Mouse (Mus musculus): ENCODE data around the gene Mchr1. TPM values are rescaled to one million over a fixed set of nuclear protein-coding genes. Genes with fewer than 3 reads are reported as not detected.

Gene Mchr1
- total and polyA plus RNA-seq, 3 experiments: not detected

- H3K27ac ChIP-seq (ENCODE audit: insufficient read depth, low read depth): no peak overlapping the region
- H3K36me3 ChIP-seq (replicated peaks in 1 of 2; ENCODE audit: control insufficient read depth in 1 of 2, insufficient read depth in 1 of 2, low read length in 1 of 2): no peaks in the 10 kb centered on the region
- TF ChIP-seq ZNF384 (IDR thresholded peaks at IDR 0.05; ENCODE audit: low read depth, low read length): no peak
- TF ChIP-seq CTCF (conservative IDR thresholded peaks at IDR 0.05 in 1 of 2, IDR thresholded peaks at IDR 0.05 in 1 of 2; ENCODE audit: low read depth in 2 of 2, low read length in 2 of 2): peak in 1 of 2 experiments; percentile 63; a peak in 2 of 4 replicates
- peak; percentile 61 for TF ChIP-seq RAD21 (IDR thresholded peaks at IDR 0.05; ENCODE audit: low read depth, low read length)
- peak; percentile 49 for TF ChIP-seq SMC3 (IDR thresholded peaks at IDR 0.05; ENCODE audit: low read depth, low read length)
- TF ChIP-seq ZKSCAN1 (IDR thresholded peaks at IDR 0.05; ENCODE audit: borderline replicate concordance, low read depth, low read length): no peak
- TF ChIP-seq ELF1 (IDR thresholded peaks at IDR 0.05; ENCODE audit: low read depth, low read length): no peak
- TF ChIP-seq JUND (conservative IDR thresholded peaks at IDR 0.05; ENCODE audit: low read depth, low read length): no peak
- no peak for TF ChIP-seq EP300 (IDR thresholded peaks at IDR 0.05; ENCODE audit: low read length)
- TF ChIP-seq RCOR1 (conservative IDR thresholded peaks at IDR 0.05; ENCODE audit: low read depth, low read length): no peak
- no peak for TF ChIP-seq MAX (IDR thresholded peaks at IDR 0.05; ENCODE audit: low read length)
- no peak for TF ChIP-seq E2F4 (IDR thresholded peaks at IDR 0.05; ENCODE audit: insufficient replicate concordance, low read depth, low read length)
- TF ChIP-seq ETS1 (conservative IDR thresholded peaks at IDR 0.05; ENCODE audit: low read depth, low read length): no peak
- no peak for TF ChIP-seq ZMIZ1 (IDR thresholded peaks at IDR 0.05; ENCODE audit: low read depth, low read length)
- TF ChIP-seq NELFE (IDR thresholded peaks at IDR 0.05; ENCODE audit: low read depth, low read length): no peak
- no peak for TF ChIP-seq KAT2A (IDR thresholded peaks at IDR 0.05; ENCODE audit: insufficient replicate concordance, low read length)
- H3K9me3 ChIP-seq (replicated peaks; ENCODE audit: low read length): peaks cover 1% of the 10 kb centered on the region
- dilution Hi-C loops (cut with MboI; ENCODE audit: extremely low pct_ligation_motif_present, extremely low pct_unique_long_range_greater_than_20kb, low sequenced_read_pairs): no loop called here
- peak; percentile 19 for DNase-seq (ENCODE audit: extremely low read depth)
- in situ Hi-C loops (cut with MboI; ENCODE audit: low pct_ligation_motif_present, low pct_unique_long_range_greater_than_20kb, low sequenced_read_pairs): no loop called here
- H3K4me2 ChIP-seq (ENCODE audit: insufficient read depth, low read depth, poor library complexity, severe bottlenecking): no peak overlapping the region
- H3K79me2 ChIP-seq (replicated peaks; ENCODE audit: control insufficient read depth, extremely low read depth, insufficient read depth, poor library complexity, severe bottlenecking): no peaks in the 10 kb centered on the region
- no peak overlapping the region for H3K4me3 ChIP-seq (replicated peaks in 1 of 3; ENCODE audit: low read depth in 2 of 3, low read length in 2 of 3, poor library complexity in 1 of 3)
- H3K9ac ChIP-seq (ENCODE audit: insufficient read depth, low read depth): no peak overlapping the region
- H3K27me3 ChIP-seq (replicated peaks): peaks cover 27% of the 10 kb centered on the region
- H3K4me1 ChIP-seq (ENCODE audit: control insufficient read depth in 1 of 2, insufficient read depth in 2 of 2): no peaks in the 10 kb centered on the region
These were observed 4.0 kb downstream of the Mchr1 start for GRCm38 (mm10) chr15:81239261-81239660.

DNA sequence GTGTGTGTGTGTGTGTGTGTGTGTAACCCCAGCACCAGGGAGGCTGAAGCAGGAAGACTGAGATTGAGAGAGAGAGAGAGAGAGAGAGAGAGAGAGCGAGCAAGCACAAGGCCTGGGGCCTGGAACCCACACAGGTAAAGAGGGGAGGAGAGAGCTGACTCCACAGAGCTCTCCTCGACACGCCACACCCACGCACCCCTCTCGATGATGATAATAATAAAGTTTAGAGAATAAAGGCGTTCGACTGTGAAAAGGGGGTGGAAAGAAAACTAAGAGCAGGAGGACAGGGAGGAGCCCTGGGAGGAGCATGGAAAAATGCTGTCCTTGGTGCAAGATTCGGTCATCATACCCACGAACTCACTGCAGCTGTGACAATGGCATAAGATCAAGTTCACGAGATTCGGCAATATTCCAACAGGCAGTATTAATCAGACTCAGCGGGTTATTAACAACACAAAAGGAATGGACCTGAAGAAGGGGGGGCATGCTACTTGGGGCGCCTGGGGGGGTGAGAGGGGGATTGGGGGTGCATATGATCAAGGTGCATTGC lies 4.6 kb downstream of the Mchr1 start:
- TF ChIP-seq MAZ (IDR thresholded peaks at IDR 0.05; ENCODE audit: low read depth, low read length) (no peak), ZC3H11A (IDR thresholded peaks at IDR 0.05; ENCODE audit: low read depth, low read length) (no peak), CHD1 (IDR thresholded peaks at IDR 0.05; ENCODE audit: low read depth, low read length) (no peak), POLR2AphosphoS2 (IDR thresholded peaks at IDR 0.05; ENCODE audit: low read depth, low read length) (no peak), USF2 (conservative IDR thresholded peaks at IDR 0.05; ENCODE audit: low read depth, low read length) (no peak)
- H3K9me3 ChIP-seq (replicated peaks; ENCODE audit: low read length): peaks cover 6% of the 10 kb centered on the region
- H3K4me1 ChIP-seq (ENCODE audit: control insufficient read depth in 1 of 2, insufficient read depth in 2 of 2): no peaks in the 10 kb centered on the region
- no peak overlapping the region for H3K27ac ChIP-seq (ENCODE audit: insufficient read depth, low read depth)
- no peak overlapping the region for H3K4me3 ChIP-seq (replicated peaks in 1 of 3; ENCODE audit: low read depth in 2 of 3, low read length in 2 of 3, poor library complexity in 1 of 3)
- in situ Hi-C loops (cut with MboI; ENCODE audit: low pct_ligation_motif_present, low pct_unique_long_range_greater_than_20kb, low sequenced_read_pairs) (no loop called here), dilution Hi-C loops (cut with MboI; ENCODE audit: extremely low pct_ligation_motif_present, extremely low pct_unique_long_range_greater_than_20kb, low sequenced_read_pairs) (no loop called here)
- no peaks in the 10 kb centered on the region for H3K36me3 ChIP-seq (replicated peaks in 1 of 2; ENCODE audit: control insufficient read depth in 1 of 2, insufficient read depth in 1 of 2, low read length in 1 of 2)
- H3K79me2 ChIP-seq (replicated peaks; ENCODE audit: control insufficient read depth, extremely low read depth, insufficient read depth, poor library complexity, severe bottlenecking): no peaks in the 10 kb centered on the region
- H3K27me3 ChIP-seq (replicated peaks): peaks cover 24% of the 10 kb centered on the region
- DNase-seq (ENCODE audit: extremely low read depth): no peak
- no peak overlapping the region for H3K4me2 ChIP-seq (ENCODE audit: insufficient read depth, low read depth, poor library complexity, severe bottlenecking)
- H3K9ac ChIP-seq (ENCODE audit: insufficient read depth, low read depth): no peak overlapping the region

Data from CH12.LX (cell line).